Mouse (Mus musculus): Measurements from ENCODE around the gene Cnot6. TPM values are rescaled to one million over a fixed set of nuclear protein-coding genes. Genes with fewer than 3 reads are reported as not detected.
A peak's percentile ranks its signal among the peaks of the same experiment; 100 is the strongest.

Gene Cnot6
- 93.2 and 95.3 TPM in 2 replicates for polyA plus RNA-seq (2016; fragmentation: Nextera tagmentation; extraction: Ambion mirVana)

DNA sequence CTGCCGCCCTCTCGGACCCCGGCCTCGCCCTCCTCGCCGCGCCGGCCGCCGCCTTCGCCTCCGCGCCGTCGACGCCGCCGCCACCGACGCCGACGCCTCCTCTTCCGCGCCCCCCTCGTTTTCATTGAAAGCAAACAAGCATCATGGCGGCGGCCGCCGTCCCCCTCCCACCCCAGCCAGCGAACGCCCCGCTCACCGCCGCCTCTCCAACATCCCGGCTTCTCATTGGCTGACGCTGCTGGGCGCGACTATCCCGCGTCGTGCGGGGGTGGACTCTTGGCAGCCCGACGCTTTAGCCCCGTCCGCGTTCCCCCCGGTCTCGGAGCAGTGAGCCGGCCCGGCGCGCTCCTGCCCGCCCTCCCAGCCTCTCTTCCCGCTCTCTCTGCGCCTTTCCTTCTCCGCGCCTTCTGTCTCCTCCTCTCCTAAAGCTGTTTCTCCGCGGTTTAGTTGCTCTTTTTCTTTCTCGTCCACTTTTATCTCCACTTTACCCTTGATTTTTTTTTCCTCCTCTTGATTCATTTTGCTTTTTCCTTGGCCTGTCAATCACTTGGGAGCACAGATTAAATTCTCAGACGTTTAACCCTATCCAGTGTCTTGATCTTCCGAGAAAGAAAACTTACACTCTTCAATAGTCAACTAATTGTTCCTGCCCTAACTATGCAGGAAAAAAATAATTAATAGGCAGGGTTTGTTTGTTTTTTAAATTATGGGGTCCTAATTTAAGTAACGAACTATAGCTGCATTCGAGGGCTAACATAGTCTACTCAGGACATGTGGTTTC lies at the start of gene Cnot6:
Gene Cnot6 (minus strand): TSS at position 169 of the 781 bp plus-strand sequence.
- H3K4me1 ChIP-seq (replicated peaks): peaks cover 20% of the 10 kb centered on the region; the same call in 1 of the 2 replicates
- no peaks in the 10 kb centered on the region for H3K9me3 ChIP-seq
- H3K36me3 ChIP-seq: peaks cover 12% of the 10 kb centered on the region; the same call in 1 of the 2 replicates
- peak within 1 kb of the TSS; percentile 76 for H3K4me2 ChIP-seq
- no peaks in the 10 kb centered on the region for H3K27me3 ChIP-seq
- peak; percentile 98 for ATAC-seq (ENCODE audit: insufficient number of reproducible peaks, insufficient read depth, low FRiP score, low TSS enrichment, low read depth)
- peak within 1 kb of the TSS; percentile 99 for H3K9ac ChIP-seq (replicated peaks)
- H3K27ac ChIP-seq: peak within 1 kb of the TSS; percentile 97
- H3K4me3 ChIP-seq (replicated peaks): peak within 1 kb of the TSS; percentile 96
- WGBS: under 1% methylated on average over 64 of the region's 65 CpGs

DNA sequence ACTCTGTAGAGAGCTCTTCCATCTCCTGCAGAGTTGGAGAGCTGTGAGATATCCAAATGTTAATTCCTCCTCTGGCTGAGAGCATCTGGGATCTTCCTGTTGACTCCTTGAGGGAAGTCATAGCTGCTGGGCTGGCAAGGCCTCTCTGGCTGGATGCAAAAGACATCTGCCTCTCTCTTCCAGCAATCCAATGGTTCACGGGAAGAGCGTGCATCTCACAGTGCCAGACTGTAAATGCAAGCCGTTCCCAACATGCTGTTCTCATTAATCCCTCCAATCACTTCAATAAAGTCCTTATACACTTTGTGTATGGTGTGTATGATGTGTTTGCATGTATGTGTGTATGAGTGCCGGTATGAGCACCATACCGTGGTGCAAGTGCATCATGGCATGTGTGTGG lies 48.6 kb upstream of the Cnot6 start:
- no peak overlapping the region for H3K4me3 ChIP-seq (replicated peaks)
- no peak overlapping the region for H3K9ac ChIP-seq (replicated peaks)
- H3K4me1 ChIP-seq (replicated peaks): peaks cover 30% of the 10 kb centered on the region
- no peaks in the 10 kb centered on the region for H3K27me3 ChIP-seq
- no peak for ATAC-seq (ENCODE audit: insufficient number of reproducible peaks, insufficient read depth, low FRiP score, low TSS enrichment, low read depth)
- peak overlapping the region; percentile 32; the same call in 1 of the 2 replicates for H3K27ac ChIP-seq
- 65% methylated on average over 5 of the region's 5 CpGs for WGBS
- no peaks in the 10 kb centered on the region for H3K9me3 ChIP-seq
- H3K36me3 ChIP-seq: no peaks in the 10 kb centered on the region
- H3K4me2 ChIP-seq: no peak overlapping the region

- WGBS: 87% methylated on average over 3 of the region's 3 CpGs
- H3K4me3 ChIP-seq (replicated peaks): no peak overlapping the region
- H3K27ac ChIP-seq: no peak overlapping the region
- H3K9ac ChIP-seq (replicated peaks): no peak overlapping the region
- H3K4me1 ChIP-seq (replicated peaks): peaks cover 15% of the 10 kb centered on the region
- H3K36me3 ChIP-seq: no peaks in the 10 kb centered on the region
- no peaks in the 10 kb centered on the region for H3K9me3 ChIP-seq
- no peak overlapping the region for H3K4me2 ChIP-seq
- ATAC-seq (ENCODE audit: insufficient number of reproducible peaks, insufficient read depth, low FRiP score, low TSS enrichment, low read depth): no peak
- no peaks in the 10 kb centered on the region for H3K27me3 ChIP-seq
Measured at GRCm38 (mm10) chr11:49758096-49758495, 45.6 kb upstream of the Cnot6 start.

- H3K36me3 ChIP-seq: no peaks in the 10 kb centered on the region
- no peaks in the 10 kb centered on the region for H3K9me3 ChIP-seq
- no peak overlapping the region for H3K4me3 ChIP-seq (replicated peaks)
- no peak overlapping the region for H3K4me2 ChIP-seq
- H3K4me1 ChIP-seq (replicated peaks): peaks cover 3% of the 10 kb centered on the region; the same call in 1 of the 2 replicates
- peak overlapping the region; percentile 12; the same call in 1 of the 2 replicates for H3K27ac ChIP-seq
- no peak for ATAC-seq (ENCODE audit: insufficient number of reproducible peaks, insufficient read depth, low FRiP score, low TSS enrichment, low read depth)
- H3K27me3 ChIP-seq: no peaks in the 10 kb centered on the region
- no peak overlapping the region for H3K9ac ChIP-seq (replicated peaks)
- WGBS: 47% methylated on average over 12 of the region's 12 CpGs
Measured at GRCm38 (mm10) chr11:49754958-49755665, 42.6 kb upstream of the Cnot6 start.

DNA sequence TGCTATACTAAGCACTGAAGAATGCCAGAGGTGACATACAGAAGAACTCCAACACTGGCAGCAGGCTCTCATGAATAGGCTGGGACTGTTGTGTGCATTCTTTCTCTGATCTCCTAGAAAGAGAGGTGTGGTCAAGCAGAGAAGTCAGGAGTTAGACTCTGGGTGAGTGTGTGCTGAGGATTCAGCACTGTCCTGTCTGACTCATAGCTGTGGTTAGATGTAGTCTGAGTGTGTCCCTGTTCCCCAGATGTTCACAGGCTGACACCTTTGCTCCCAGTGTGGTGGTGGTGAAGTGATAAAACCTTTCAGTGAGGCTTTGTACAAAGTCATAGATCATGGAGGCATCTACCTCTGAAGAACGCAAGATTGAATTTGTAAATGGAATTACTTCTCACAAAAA lies 34.2 kb upstream of the Cnot6 start:
- H3K4me1 ChIP-seq (replicated peaks): 0 out of 2 replicates have a peak, but pooled peaks cover 5% of the 10 kb centered on the region
- peaks cover 17% of the 10 kb centered on the region; the same call in 1 of the 2 replicates for H3K9me3 ChIP-seq
- WGBS: 96% methylated on average over 1 of the region's 1 CpGs
- H3K4me3 ChIP-seq (replicated peaks): no peak overlapping the region
- no peaks in the 10 kb centered on the region for H3K27me3 ChIP-seq
- H3K36me3 ChIP-seq: no peaks in the 10 kb centered on the region
- H3K27ac ChIP-seq: no peak overlapping the region
- no peak for ATAC-seq (ENCODE audit: insufficient number of reproducible peaks, insufficient read depth, low FRiP score, low TSS enrichment, low read depth)
- no peak overlapping the region for H3K9ac ChIP-seq (replicated peaks)
- no peak overlapping the region for H3K4me2 ChIP-seq

DNA sequence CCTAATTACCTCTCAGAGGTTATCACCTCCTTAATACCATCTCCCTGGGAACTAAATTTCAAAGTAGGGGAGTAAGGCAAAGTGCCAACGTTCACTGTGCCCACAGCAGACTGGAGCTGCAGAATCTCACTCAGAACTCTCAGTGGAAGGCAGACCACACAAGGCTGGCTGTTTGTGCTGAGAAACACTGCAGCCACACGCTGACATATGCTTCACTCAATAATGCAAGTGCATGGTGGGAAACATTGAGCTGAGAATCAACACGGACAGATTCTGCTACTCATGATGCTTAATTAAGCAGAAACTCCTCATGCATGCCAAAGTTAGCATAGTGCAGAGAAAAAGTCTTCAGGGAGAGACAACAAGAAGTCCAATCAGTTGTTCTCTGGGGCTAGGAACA lies 33.3 kb upstream of the Cnot6 start:
- Histone ChIP-seq H3K36me3 (no peaks in the 10 kb centered on the region), H3K4me1 (replicated peaks) (0 out of 2 replicates have a peak, but pooled peaks cover 6% of the 10 kb centered on the region), H3K4me3 (replicated peaks) (no peak overlapping the region), H3K4me2 (no peak overlapping the region), H3K9me3 (peaks cover 17% of the 10 kb centered on the region; the same call in 1 of the 2 replicates), H3K27ac (no peak overlapping the region), H3K9ac (replicated peaks) (no peak overlapping the region), H3K27me3 (no peaks in the 10 kb centered on the region)
- ATAC-seq (ENCODE audit: insufficient number of reproducible peaks, insufficient read depth, low FRiP score, low TSS enrichment, low read depth): no peak
- WGBS: 82% methylated on average over 3 of the region's 3 CpGs

- Histone ChIP-seq H3K27ac (no peak overlapping the region), H3K36me3 (no peaks in the 10 kb centered on the region), H3K4me1 (replicated peaks) (0 out of 2 replicates have a peak, but pooled peaks cover 6% of the 10 kb centered on the region), H3K4me3 (replicated peaks) (no peak overlapping the region), H3K9ac (replicated peaks) (no peak overlapping the region), H3K27me3 (no peaks in the 10 kb centered on the region), H3K4me2 (no peak overlapping the region), H3K9me3 (peaks cover 17% of the 10 kb centered on the region; the same call in 1 of the 2 replicates)
- no peak for ATAC-seq (ENCODE audit: insufficient number of reproducible peaks, insufficient read depth, low FRiP score, low TSS enrichment, low read depth)
Measured at GRCm38 (mm10) chr11:49744981-49745380, 32.5 kb upstream of the Cnot6 start.

DNA sequence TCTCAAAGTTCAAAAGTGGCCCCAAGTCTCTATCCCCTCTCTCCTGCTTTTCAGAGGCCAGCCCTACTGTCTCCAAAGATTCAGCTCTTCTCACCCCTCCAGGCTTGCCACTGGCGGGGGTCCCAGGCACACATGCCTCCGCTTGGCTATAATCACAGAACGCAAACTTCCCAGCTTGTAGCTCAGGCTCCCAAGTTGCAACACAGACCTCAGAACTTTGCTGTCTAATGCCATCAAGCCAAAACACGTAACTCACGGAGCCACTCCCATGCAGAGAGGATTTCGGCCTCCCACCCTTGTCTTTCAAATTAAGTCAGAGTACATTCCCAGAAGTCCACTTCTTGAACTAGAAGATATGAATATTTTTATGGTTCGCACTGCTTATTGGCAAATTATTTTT lies 31.1 kb upstream of the Cnot6 start:
- Histone ChIP-seq H3K27me3 (no peaks in the 10 kb centered on the region), H3K27ac (no peak overlapping the region), H3K4me1 (replicated peaks) (0 out of 2 replicates have a peak, but pooled peaks cover 6% of the 10 kb centered on the region), H3K4me3 (replicated peaks) (no peak overlapping the region), H3K9ac (replicated peaks) (no peak overlapping the region), H3K36me3 (no peaks in the 10 kb centered on the region), H3K4me2 (no peak overlapping the region), H3K9me3 (peaks cover 11% of the 10 kb centered on the region; the same call in 1 of the 2 replicates)
- 81% methylated on average over 7 of the region's 7 CpGs for WGBS
- no peak for ATAC-seq (ENCODE audit: insufficient number of reproducible peaks, insufficient read depth, low FRiP score, low TSS enrichment, low read depth)

DNA sequence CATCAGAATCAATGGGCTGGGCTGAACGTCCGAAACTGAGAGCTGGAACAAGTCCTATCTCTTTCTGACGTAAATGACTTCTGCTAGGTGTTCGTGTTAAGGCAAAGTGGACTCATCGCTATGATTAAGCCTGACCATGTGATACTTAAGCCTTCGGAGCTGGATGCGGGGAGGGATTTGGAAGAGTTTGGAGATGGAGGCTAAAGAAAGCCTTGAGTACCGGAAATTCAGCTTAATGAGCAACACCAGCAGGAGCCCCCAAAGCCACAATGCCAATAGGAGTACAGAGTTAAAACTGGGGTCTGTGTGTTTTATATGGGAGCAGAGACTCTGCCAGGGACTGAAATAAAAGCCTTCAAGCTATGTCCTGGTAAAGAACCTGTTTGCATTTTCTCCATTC lies 29.7 kb upstream of the Cnot6 start:
- no peak overlapping the region for H3K9ac ChIP-seq (replicated peaks)
- H3K9me3 ChIP-seq: no peaks in the 10 kb centered on the region
- H3K4me3 ChIP-seq (replicated peaks): no peak overlapping the region
- 85% methylated on average over 8 of the region's 8 CpGs for WGBS
- H3K36me3 ChIP-seq: no peaks in the 10 kb centered on the region
- H3K4me1 ChIP-seq (replicated peaks): peaks cover 6% of the 10 kb centered on the region; the same call in 1 of the 2 replicates
- no peak overlapping the region for H3K27ac ChIP-seq
- no peak overlapping the region for H3K4me2 ChIP-seq
- no peak for ATAC-seq (ENCODE audit: insufficient number of reproducible peaks, insufficient read depth, low FRiP score, low TSS enrichment, low read depth)
- no peaks in the 10 kb centered on the region for H3K27me3 ChIP-seq

- 87% methylated on average over 3 of the region's 3 CpGs for WGBS
- ATAC-seq (ENCODE audit: insufficient number of reproducible peaks, insufficient read depth, low FRiP score, low TSS enrichment, low read depth): no peak
- H3K36me3 ChIP-seq: no peaks in the 10 kb centered on the region
- no peak overlapping the region for H3K4me3 ChIP-seq (replicated peaks)
- H3K4me1 ChIP-seq (replicated peaks): peaks cover 6% of the 10 kb centered on the region; the same call in 1 of the 2 replicates
- H3K4me2 ChIP-seq: no peak overlapping the region
- no peaks in the 10 kb centered on the region for H3K27me3 ChIP-seq
- no peaks in the 10 kb centered on the region for H3K9me3 ChIP-seq
- no peak overlapping the region for H3K27ac ChIP-seq
- H3K9ac ChIP-seq (replicated peaks): no peak overlapping the region
Measured at GRCm38 (mm10) chr11:49739776-49740175, 27.3 kb upstream of the Cnot6 start.

- Histone ChIP-seq H3K9me3 (no peaks in the 10 kb centered on the region), H3K36me3 (no peaks in the 10 kb centered on the region), H3K4me2 (no peak overlapping the region), H3K9ac (replicated peaks) (no peak overlapping the region), H3K27me3 (no peaks in the 10 kb centered on the region), H3K4me1 (replicated peaks) (peaks cover 6% of the 10 kb centered on the region; the same call in 1 of the 2 replicates), H3K4me3 (replicated peaks) (no peak overlapping the region), H3K27ac (no peak overlapping the region)
- 82% methylated on average over 11 of the region's 11 CpGs for WGBS
- no peak for ATAC-seq (ENCODE audit: insufficient number of reproducible peaks, insufficient read depth, low FRiP score, low TSS enrichment, low read depth)
Measured at GRCm38 (mm10) chr11:49738659-49739406, 26.3 kb upstream of the Cnot6 start.
